In the genomic region with DNA sequence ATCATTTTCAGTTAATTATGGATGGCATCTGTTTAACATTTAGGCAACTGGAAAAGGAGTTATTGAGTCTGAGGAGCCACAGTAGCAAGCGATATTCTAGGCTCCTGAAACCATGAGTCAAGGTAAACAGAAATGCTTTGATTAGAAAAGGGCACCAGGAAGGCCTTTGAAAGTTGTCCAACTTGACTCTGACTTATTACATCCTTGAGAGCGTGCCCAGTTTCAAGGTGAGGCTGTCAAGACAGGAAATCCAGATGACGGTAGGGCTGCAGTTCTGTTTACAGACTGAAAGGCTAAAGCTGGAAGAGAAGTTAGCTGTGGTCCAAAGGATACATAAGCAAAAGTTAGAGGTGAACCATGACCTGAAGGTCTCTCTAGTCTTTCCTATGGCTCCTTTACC, we compare ENCODE assay signal across 18 mouse cellular contexts.
DNase-seq lines count a peak whose midpoint lies in the region; ATAC-seq and TF ChIP-seq lines count a peak whose summit lies in the region.
"Had no signal": no experiment of that assay in that cellular context is flagged by ENCODE, and none has a peak within 500 bp of the region (broad histone marks: within the 10 kb centered on the region; RNA-seq: fewer than 3 reads in every experiment).

No protein-coding gene starts in this region.

- H3K4me3 ChIP-seq in kidney, adult 2 months (ENCODE audit: insufficient read depth, low read depth, low read length): no peak overlapping the region
- H3K4me3 ChIP-seq in kidney, embryonic 14.5 days (ENCODE audit: low read length): no peak overlapping the region
- no peak overlapping the region for H3K4me3 ChIP-seq in lung, postnatal 0 days (ENCODE audit: low read depth, low read length)
- H3K4me3 ChIP-seq: embryonic facial prominence, embryonic 15.5 days; forebrain, embryonic 10.5 days; hindbrain, embryonic 13.5 days; limb, embryonic 12.5 days had no signal

- H3K4me2 ChIP-seq in kidney, embryonic 14.5 days (replicated peaks; ENCODE audit: low read depth, low read length): no peak overlapping the region
- no peak overlapping the region for H3K4me2 ChIP-seq in lung, postnatal 0 days (replicated peaks; ENCODE audit: low read depth, low read length)
- H3K4me2 ChIP-seq: embryonic facial prominence, embryonic 15.5 days; hindbrain, embryonic 13.5 days; limb, embryonic 12.5 days had no signal

- no peaks in the 10 kb centered on the region; the same call in 1 of the 2 replicates for H3K27me3 ChIP-seq in kidney, adult 2 months (replicated peaks; ENCODE audit: control insufficient read depth, insufficient read depth, low read length)
- H3K27me3 ChIP-seq in kidney, embryonic 14.5 days (ENCODE audit: control insufficient read depth, insufficient read depth, low read length): no peaks in the 10 kb centered on the region
- H3K27me3 ChIP-seq in lung, postnatal 0 days (replicated peaks; ENCODE audit: insufficient read depth, low read length): no peaks in the 10 kb centered on the region
- H3K27me3 ChIP-seq: embryonic facial prominence, embryonic 15.5 days; hindbrain, embryonic 13.5 days; limb, embryonic 12.5 days had no signal

- no peaks in the 10 kb centered on the region for H3K36me3 ChIP-seq in kidney, adult 2 months (ENCODE audit: control insufficient read depth, insufficient read depth, low read length)
- H3K36me3 ChIP-seq in kidney, embryonic 14.5 days (ENCODE audit: control insufficient read depth, insufficient read depth, low read length): no peaks in the 10 kb centered on the region
- H3K36me3 ChIP-seq in lung, postnatal 0 days (ENCODE audit: insufficient read depth, low read length): no peaks in the 10 kb centered on the region
- H3K36me3 ChIP-seq: embryonic facial prominence, embryonic 15.5 days; forebrain, embryonic 10.5 days; G1E; hindbrain, embryonic 13.5 days; limb, embryonic 12.5 days had no signal

- DNase-seq in kidney, adult 2 months: peak; percentile 46
- DNase-seq in lung, postnatal 0 days (ENCODE audit: low spot score): peak; percentile 57
- no peak for DNase-seq in lung, postnatal 4 days
- peak; percentile 16 to 35 for DNase-seq in kidney, postnatal 36 days
- peak; percentile 32 for DNase-seq in yolk sac, embryonic 10.5 days (ENCODE audit: low spot score)
- no peak for DNase-seq in heart, postnatal 4 days
- DNase-seq: cerebellum, adult 8-10 months; gastrocnemius, postnatal 25 days; thymus, adult 2 months had no signal

- no peak overlapping the region for H3K9ac ChIP-seq in kidney, embryonic 14.5 days (ENCODE audit: low read depth, low read length)
- H3K9ac ChIP-seq in lung, postnatal 0 days (replicated peaks; ENCODE audit: low read depth): no peak overlapping the region
- H3K9ac ChIP-seq: embryonic facial prominence, embryonic 15.5 days; hindbrain, embryonic 13.5 days; limb, embryonic 12.5 days; liver, embryonic 14.5 days had no signal

- H3K27ac ChIP-seq in kidney, adult 2 months (ENCODE audit: insufficient read depth, low read depth, low read length): no peak overlapping the region
- H3K27ac ChIP-seq in kidney, embryonic 14.5 days (ENCODE audit: low read depth, low read length): no peak overlapping the region
- H3K27ac ChIP-seq in lung, postnatal 0 days (ENCODE audit: low read length): peak overlapping the region; percentile 48
- H3K27ac ChIP-seq: embryonic facial prominence, embryonic 15.5 days; forebrain, embryonic 10.5 days; hindbrain, embryonic 13.5 days; limb, embryonic 12.5 days; liver, embryonic 14.5 days had no signal

- no peak for ATAC-seq in kidney, embryonic 14.5 days (ENCODE audit: low FRiP score, low TSS enrichment)
- no peak for ATAC-seq in lung, postnatal 0 days
- ATAC-seq: CD4-positive, CD25-positive, alpha-beta regulatory T cell, adult 4 months had no signal

- 54% methylated on average over 3 of the region's 3 CpGs for WGBS in kidney, adult 2 months
- 47% methylated on average over 3 of the region's 3 CpGs for WGBS in kidney, embryonic 14.5 days
- 18% methylated on average over 3 of the region's 3 CpGs for WGBS in lung, postnatal 0 days

- H3K4me1 ChIP-seq in kidney, adult 2 months (ENCODE audit: control insufficient read depth, insufficient read depth, low read length): no peaks in the 10 kb centered on the region
- H3K4me1 ChIP-seq in kidney, embryonic 14.5 days (ENCODE audit: control insufficient read depth, insufficient read depth, low read length): peaks cover 6% of the 10 kb centered on the region; the same call in 1 of the 2 replicates
- no peaks in the 10 kb centered on the region; the same call in 1 of the 2 replicates for H3K4me1 ChIP-seq in lung, postnatal 0 days (ENCODE audit: insufficient read depth, low read depth, low read length)

- H3K9me3 ChIP-seq in kidney, embryonic 14.5 days (ENCODE audit: control insufficient read depth, low read length): no peaks in the 10 kb centered on the region
- no peaks in the 10 kb centered on the region for H3K9me3 ChIP-seq in lung, postnatal 0 days (ENCODE audit: low read length)
- H3K9me3 ChIP-seq: embryonic facial prominence, embryonic 15.5 days; forebrain, embryonic 10.5 days; G1E; hindbrain, embryonic 13.5 days; limb, embryonic 12.5 days; megakaryocyte, embryonic 14.5 days had no signal

- TF ChIP-seq EP300 in lung, postnatal 0 days (IDR thresholded peaks at IDR 0.05): no peak

- no peak for TF ChIP-seq CTCF in kidney, adult 2 months (conservative IDR thresholded peaks at IDR 0.05; ENCODE audit: insufficient read depth, insufficient read length, low read depth, low read length)
- TF ChIP-seq CTCF in lung, postnatal 0 days (IDR thresholded peaks at IDR 0.05): no peak

- no peak for TF ChIP-seq POLR2A in kidney, adult 2 months (IDR thresholded peaks at IDR 0.05; ENCODE audit: low read depth, low read length)

Comparison
In these comparisons a context has a peak if more than half of its experiments do, and no peak if none do; other contexts are left out.
1. DNase-seq: peak in kidney, adult 2 months (single experiment), lung, postnatal 0 days (single experiment), kidney, postnatal 36 days (2 of 2) and yolk sac, embryonic 10.5 days (single experiment); none in lung, postnatal 4 days (0 of 2) and heart, postnatal 4 days (single experiment).